Mouse (Mus musculus) MEL (cell line): ENCODE results near the gene Rxrb. TPM values are rescaled to one million over a fixed set of nuclear protein-coding genes. Genes with fewer than 3 reads are reported as not detected.
A peak's percentile ranks its signal among the peaks of the same experiment; 100 is the strongest.

Source experiments
- DNase-seq: peaks from one replicate; pipeline ENCODE4 v3.0.0; 2011; ENCODE audit warnings: low read depth, low spot score
- H3K27ac ChIP-seq: 2 replicates; pipeline ENCODE4 v1.5.1; 2012; ENCODE audit warnings: low read depth, mild to moderate bottlenecking, control low read depth, low read length, moderate library complexity; ENCODE audit not compliant: control insufficient read depth
- H3K27me3 ChIP-seq, 2 experiments: fragments of 150-350 bp in 1 of 2; sonication (generic) in 1 of 2; 2 replicates each; pipeline ENCODE4 v1.6.1; 2012; ENCODE audit warnings: low read length in 2 of 2, mild to moderate bottlenecking in 2 of 2, improper control_type of control experiment in 1 of 2, moderate library complexity in 1 of 2; ENCODE audit not compliant: insufficient read depth in 2 of 2, control insufficient read depth in 1 of 2
- H3K36me3 ChIP-seq, 2 experiments: 2 replicates each; pipeline ENCODE4 v1.6.1; 2012 to 2014; ENCODE audit warnings: low read length in 2 of 2, improper control_type of control experiment in 1 of 2, inconsistent platforms in 1 of 2, mild to moderate bottlenecking in 1 of 2; ENCODE audit not compliant: insufficient read depth in 2 of 2, control insufficient read depth in 1 of 2
- H3K4me1 ChIP-seq, 2 experiments: fragments of 150-350 bp in 1 of 2; sonication (generic) in 1 of 2; 2 replicates each; pipeline ENCODE4 v1.6.1; 2012; ENCODE audit warnings: low read length in 2 of 2, improper control_type of control experiment in 1 of 2, mild to moderate bottlenecking in 1 of 2; ENCODE audit not compliant: insufficient read depth in 2 of 2, control insufficient read depth in 1 of 2
- H3K4me3 ChIP-seq, 2 experiments: fragments of 150-350 bp in 1 of 2; sonication (generic) in 1 of 2; 2 replicates each; pipeline ENCODE4 v1.5.1; 2012; ENCODE audit warnings: low read depth in 2 of 2, low read length in 2 of 2, mild to moderate bottlenecking in 2 of 2, moderate library complexity in 2 of 2, control low read depth in 1 of 2, improper control_type of control experiment in 1 of 2; ENCODE audit not compliant: control insufficient read depth in 1 of 2, insufficient read depth in 1 of 2
- H3K79me2 ChIP-seq: 2 replicates; pipeline ENCODE4 v1.6.1; 2012; ENCODE audit warnings: mild to moderate bottlenecking, low read length, moderate library complexity; ENCODE audit not compliant: control insufficient read depth, poor library complexity, insufficient read depth
- H3K9ac ChIP-seq: 2 replicates; pipeline ENCODE4 v1.6.1; 2012; ENCODE audit warnings: low read depth, mild to moderate bottlenecking, control low read depth, low read length, moderate library complexity; ENCODE audit not compliant: control insufficient read depth, poor library complexity, severe bottlenecking
- H3K9me3 ChIP-seq: fragments of 150-350 bp; sonication (generic); replicated peaks from 2 replicates; pipeline ENCODE4 v1.6.1; 2012; ENCODE audit warnings: mild to moderate bottlenecking, low read length, improper control_type of control experiment, moderate library complexity; ENCODE audit not compliant: insufficient read depth
- BHLHE40 ChIP-seq: IDR thresholded peaks from 2 replicates; pipeline ENCODE4 v1.6.1; 2012; ENCODE audit warnings: low read depth, mild to moderate bottlenecking, inconsistent platforms, low read length, improper control_type of control experiment, borderline replicate concordance
- CHD1 ChIP-seq: IDR thresholded peaks from 2 replicates; pipeline ENCODE4 v1.6.1; 2012; ENCODE audit warnings: low read depth, mild to moderate bottlenecking, inconsistent platforms, low read length, improper control_type of control experiment
- CHD2 ChIP-seq: IDR thresholded peaks from 2 replicates; pipeline ENCODE4 v1.6.1; 2011; ENCODE audit warnings: low read length, improper control_type of control experiment
- E2F4 ChIP-seq: IDR thresholded peaks from 2 replicates; pipeline ENCODE4 v1.6.1; 2011; ENCODE audit warnings: low read depth, low read length, improper control_type of control experiment, borderline replicate concordance
- ELF1 ChIP-seq: IDR thresholded peaks from 2 replicates; pipeline ENCODE4 v1.6.1; 2014; ENCODE audit warnings: low read depth, mild to moderate bottlenecking, inconsistent platforms, low read length, improper control_type of control experiment, moderate library complexity
- EP300 ChIP-seq, 2 experiments: IDR thresholded peaks; 2 replicates each; pipeline ENCODE4 v1.6.1; 2011; ENCODE audit warnings: improper control_type of control experiment in 2 of 2, low read length in 2 of 2, low read depth in 1 of 2, mild to moderate bottlenecking in 1 of 2
- ETS1 ChIP-seq: IDR thresholded peaks from 2 replicates; pipeline ENCODE4 v1.6.1; 2012; ENCODE audit warnings: low read depth, mild to moderate bottlenecking, inconsistent platforms, low read length, improper control_type of control experiment, moderate library complexity
- GABPA ChIP-seq: IDR thresholded peaks from 2 replicates; pipeline ENCODE4 v1.6.1; 2012; ENCODE audit warnings: low read depth, mild to moderate bottlenecking, inconsistent platforms, low read length, improper control_type of control experiment, moderate library complexity
- GATA1 ChIP-seq: IDR thresholded peaks from 2 replicates; pipeline ENCODE4 v1.6.1; 2011; ENCODE audit warnings: low read depth, low read length, improper control_type of control experiment
- JUND ChIP-seq: IDR thresholded peaks from 2 replicates; pipeline ENCODE4 v1.6.1; 2011; ENCODE audit warnings: low read depth, mild to moderate bottlenecking, improper control_type of control experiment, low read length
- KAT2A ChIP-seq: conservative IDR thresholded peaks from 2 replicates; pipeline ENCODE4 v1.6.1; 2012; ENCODE audit warnings: low read depth, low read length, improper control_type of control experiment, inconsistent platforms
- MAX ChIP-seq: IDR thresholded peaks from 2 replicates; pipeline ENCODE4 v1.6.1; 2011; ENCODE audit warnings: low read length, improper control_type of control experiment
- MYB ChIP-seq: IDR thresholded peaks from 2 replicates; pipeline ENCODE4 v1.6.1; 2011; ENCODE audit warnings: mild to moderate bottlenecking, low read depth, low read length, improper control_type of control experiment
- MYC ChIP-seq: IDR thresholded peaks from 2 replicates; pipeline ENCODE4 v1.6.1; 2011; ENCODE audit warnings: low read depth, mild to moderate bottlenecking, low read length, improper control_type of control experiment, moderate library complexity
- NELFE ChIP-seq: IDR thresholded peaks from 2 replicates; pipeline ENCODE4 v1.6.1; 2011; ENCODE audit warnings: low read depth, low read length, improper control_type of control experiment
- NRF1 ChIP-seq: IDR thresholded peaks from 2 replicates; pipeline ENCODE4 v1.6.1; 2014; ENCODE audit warnings: low read depth, mild to moderate bottlenecking, inconsistent platforms, low read length, improper control_type of control experiment, moderate library complexity; ENCODE audit not compliant: poor library complexity, insufficient read depth, severe bottlenecking
- POLR2A ChIP-seq, 2 experiments: IDR thresholded peaks; 2 replicates each; pipeline ENCODE4 v1.6.1; 2011 to 2012; ENCODE audit warnings: low read length in 2 of 2, mild to moderate bottlenecking in 2 of 2, control low read depth in 1 of 2, improper control_type of control experiment in 1 of 2, low read depth in 1 of 2, moderate library complexity in 1 of 2; ENCODE audit not compliant: control insufficient read depth in 1 of 2, insufficient read depth in 1 of 2, poor library complexity in 1 of 2
- POLR2AphosphoS2 ChIP-seq: IDR thresholded peaks from 2 replicates; pipeline ENCODE4 v1.6.1; 2011; ENCODE audit warnings: low read length, improper control_type of control experiment
- POLR2AphosphoS5 ChIP-seq: IDR thresholded peaks from 2 replicates; pipeline ENCODE4 v1.6.1; 2012; ENCODE audit warnings: low read depth, borderline replicate concordance, mild to moderate bottlenecking, inconsistent platforms, low read length, moderate library complexity, mixed read lengths
- RAD21 ChIP-seq: IDR thresholded peaks from 2 replicates; pipeline ENCODE4 v1.6.1; 2011; ENCODE audit warnings: mild to moderate bottlenecking, low read depth, low read length, improper control_type of control experiment
- RCOR1 ChIP-seq: IDR thresholded peaks from 2 replicates; pipeline ENCODE4 v1.6.1; 2012; ENCODE audit warnings: low read depth, mild to moderate bottlenecking, inconsistent platforms, low read length, improper control_type of control experiment
- SIN3A ChIP-seq: IDR thresholded peaks from 2 replicates; pipeline ENCODE4 v1.6.1; 2012; ENCODE audit warnings: low read length, improper control_type of control experiment, inconsistent platforms
- SMC3 ChIP-seq: IDR thresholded peaks from 2 replicates; pipeline ENCODE4 v1.6.1; 2011; ENCODE audit warnings: low read depth, low read length, improper control_type of control experiment
- TAL1 ChIP-seq: IDR thresholded peaks from 2 replicates; pipeline ENCODE4 v1.6.1; 2012; ENCODE audit warnings: mild to moderate bottlenecking, inconsistent platforms, low read length, moderate library complexity, mixed read lengths
- TBP ChIP-seq: IDR thresholded peaks from 2 replicates; pipeline ENCODE4 v1.8.0; 2011; ENCODE audit warnings: low read depth, low read length, improper control_type of control experiment
- UBTF ChIP-seq: IDR thresholded peaks from 2 replicates; pipeline ENCODE4 v1.6.1; 2012; ENCODE audit warnings: low read depth, mild to moderate bottlenecking, inconsistent platforms, low read length, improper control_type of control experiment, moderate library complexity, borderline replicate concordance; ENCODE audit not compliant: insufficient read depth
- ZC3H11A ChIP-seq: IDR thresholded peaks from 2 replicates; pipeline ENCODE4 v1.6.1; 2012; ENCODE audit warnings: low read depth, mild to moderate bottlenecking, inconsistent platforms, low read length, improper control_type of control experiment
- ZKSCAN1 ChIP-seq: IDR thresholded peaks from 2 replicates; pipeline ENCODE4 v1.6.1; 2012; ENCODE audit warnings: low read depth, mild to moderate bottlenecking, inconsistent platforms, low read length, improper control_type of control experiment, moderate library complexity
- ZMIZ1 ChIP-seq: IDR thresholded peaks from 2 replicates; pipeline ENCODE4 v1.6.1; 2012; ENCODE audit warnings: low read depth, mild to moderate bottlenecking, inconsistent platforms, low read length, improper control_type of control experiment, moderate library complexity
- ZNF384 ChIP-seq: IDR thresholded peaks from 2 replicates; pipeline ENCODE4 v1.6.1; 2012; ENCODE audit warnings: low read depth, mild to moderate bottlenecking, inconsistent platforms, low read length, improper control_type of control experiment
- polyA plus RNA-seq, 2 experiments: library from polyadenylated mRNA; stranded (reverse) in 1 of 2; unstranded in 1 of 2; fragments of >175 nt in 1 of 2; fragments of >200 nt in 1 of 2; gene quantifications; 2 replicates each; pipeline versions ENCODE4 v1.2.1 to v1.2.4; 2012; ENCODE audit warnings: low replicate concordance in 2 of 2, low read depth in 1 of 2; ENCODE audit not compliant: insufficient read length in 2 of 2, insufficient read depth in 1 of 2, missing spikeins in 1 of 2
- total RNA-seq: library from RNA; depleted of rRNA; stranded (reverse); fragments of 300-350 nt; gene quantifications from 2 replicates; pipeline ENCODE4 v1.2.3, GENCODE M21; 2012

Rxrb gene
- total and polyA plus RNA-seq, 3 experiments = 37.6 to 63.4 TPM; not detected in 1

DNA sequence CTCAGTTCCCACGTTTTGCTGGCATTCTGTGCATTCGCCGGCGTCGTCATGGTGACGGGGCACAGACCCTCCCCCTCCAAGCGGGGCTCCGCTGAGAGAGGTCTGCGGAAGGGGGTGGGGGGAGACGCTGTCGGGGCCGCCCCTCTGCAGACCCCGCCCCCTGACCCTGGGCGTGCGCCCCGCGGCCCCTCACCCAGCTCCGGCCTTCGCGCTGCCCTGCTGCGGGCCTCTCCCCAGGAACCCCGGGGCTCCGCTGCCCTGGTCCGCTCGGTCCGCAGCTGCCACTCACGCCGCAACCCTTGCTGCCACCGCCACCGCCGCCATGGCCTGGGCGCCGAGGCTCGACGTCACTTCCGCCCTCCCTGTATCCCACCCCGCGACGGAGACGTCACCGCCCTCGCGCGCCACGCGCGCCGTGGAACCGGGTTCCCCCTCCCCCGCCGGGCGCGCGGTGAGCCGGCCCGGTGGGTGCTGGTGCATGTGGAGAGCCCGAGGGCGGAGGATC, 7.2 kb upstream of the Rxrb start, which contains the start of gene Ring1 (continued):
- TF ChIP-seq KAT2A (no peak; the same call in 1 of the 2 replicates), SMC3 (no peak), TAL1 (no peak), NRF1 (no peak), CHD1 (no peak), BHLHE40 (no peak), GATA1 (no peak), TBP (0 out of 2 replicates have a peak, but pooled peaks have one; percentile 17), ETS1 (no peak), SIN3A (peak; percentile 80), EP300 (IDR thresholded peaks at IDR 0.05; ENCODE audit: low read depth in 1 of 2, low read length in 2 of 2) (0 out of 4 replicates have a peak, but pooled peaks of 1 of the 2 experiments have one; percentile 19), RCOR1 (no peak), MYB (no peak), ZKSCAN1 (no peak), ELF1 (no peak), POLR2A (IDR thresholded peaks at IDR 0.05; ENCODE audit: control insufficient read depth in 1 of 2, insufficient read depth in 1 of 2, low read depth in 1 of 2, low read length in 2 of 2, poor library complexity in 1 of 2) (peak; percentile 89 to 90; a peak in 3 of 4 replicates), E2F4 (no peak; the same call in 1 of the 2 replicates), NELFE (peak; percentile 75), ZNF384 (no peak), POLR2AphosphoS5 (no peak)

DNA sequence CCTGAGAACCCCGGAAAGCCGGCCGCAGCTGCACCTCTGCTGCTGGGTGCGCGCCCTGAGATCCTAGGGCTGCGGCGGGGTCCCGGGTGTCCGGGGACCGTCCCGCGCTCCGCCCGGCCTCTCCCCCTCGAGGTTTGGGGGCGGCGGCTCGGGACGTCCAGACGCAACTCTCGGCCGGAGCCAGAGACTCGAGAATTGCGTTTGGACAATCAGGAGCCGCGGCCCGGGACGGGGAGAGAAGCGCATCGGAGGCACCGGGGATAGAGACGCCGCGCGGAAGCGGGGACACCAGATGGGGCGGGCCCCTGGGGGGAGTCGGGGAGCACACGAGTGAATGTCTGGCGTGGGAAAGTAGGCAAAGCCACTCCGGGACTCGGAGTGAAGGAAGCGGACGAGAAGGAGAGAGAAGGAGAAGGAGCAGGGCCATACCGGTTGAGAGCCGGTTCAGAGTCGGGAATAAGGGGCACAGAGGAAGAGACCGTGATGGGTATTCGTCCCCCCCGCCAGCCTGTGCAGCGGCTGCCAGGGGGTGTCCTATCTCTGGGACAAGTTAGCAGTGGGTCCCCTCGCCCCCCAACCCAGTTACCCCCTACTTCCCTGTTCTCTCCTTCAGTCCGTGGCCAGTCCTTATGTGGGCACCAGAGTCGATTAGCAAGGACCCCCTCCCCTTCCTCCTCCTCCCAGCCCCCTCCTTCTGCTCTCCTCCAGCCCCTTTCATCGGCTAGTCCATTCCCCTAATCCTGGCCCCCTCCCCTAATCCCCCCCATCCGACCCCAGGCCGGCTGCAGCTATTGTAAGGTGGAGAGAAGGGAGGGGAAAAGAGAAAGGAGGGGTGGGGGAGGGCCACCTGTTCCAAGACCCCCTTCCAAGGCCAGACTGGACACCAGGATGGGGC, 6.5 kb upstream of the Rxrb start:
- peaks cover 0 to 24% of the 10 kb centered on the region in 2 experiments; a peak in 2 of 4 replicates for H3K4me1 ChIP-seq
- peak overlapping the region; percentile 69 for H3K27ac ChIP-seq
- H3K4me3 ChIP-seq = peak overlapping the region; percentile 90 to 96
- peaks cover 3 to 10% of the 10 kb centered on the region in 2 experiments; a peak in 3 of 4 replicates for H3K36me3 ChIP-seq
- no peaks in the 10 kb centered on the region for H3K9me3 ChIP-seq
- peak overlapping the region; percentile 96 for H3K9ac ChIP-seq
- H3K79me2 ChIP-seq = peaks cover 21% of the 10 kb centered on the region
- H3K27me3 ChIP-seq = no peaks in the 10 kb centered on the region
- DNase-seq = no peak
- TF ChIP-seq POLR2AphosphoS2 (peak; percentile 50), E2F4 (no peak), GABPA (no peak), RCOR1 (no peak), ZKSCAN1 (no peak), CHD2 (no peak), ZC3H11A (no peak), ZMIZ1 (no peak; the same call in 1 of the 2 replicates), SIN3A (no peak; the same call in 1 of the 2 replicates), TAL1 (no peak), KAT2A (no peak; the same call in 1 of the 2 replicates), POLR2A (IDR thresholded peaks at IDR 0.05; ENCODE audit: control insufficient read depth in 1 of 2, insufficient read depth in 1 of 2, low read depth in 1 of 2, low read length in 2 of 2, poor library complexity in 1 of 2) (0 out of 4 replicates have a peak, but pooled peaks of 1 of the 2 experiments have one; percentile 51), EP300 (IDR thresholded peaks at IDR 0.05; ENCODE audit: low read depth in 1 of 2, low read length in 2 of 2) (no peak), UBTF (peak; percentile 93; the same call in 1 of the 2 replicates), GATA1 (no peak), MYC (no peak), MYB (no peak), JUND (no peak), ZNF384 (no peak), ELF1 (0 out of 2 replicates have a peak, but pooled peaks have one; percentile 9), RAD21 (no peak), MAX (no peak), BHLHE40 (no peak), ETS1 (no peak)
